Comparison of ENCODE assay signal across 14 mouse cellular contexts in genomic region chr9:57901601-57902000, GRCm38 (mm10). TPM values are rescaled to one million over a fixed set of nuclear protein-coding genes. Genes with fewer than 3 reads are reported as not detected.
A peak's percentile ranks its signal among the peaks of the same experiment; 100 is the strongest.
DNase-seq lines count a peak whose midpoint lies in the region; ATAC-seq lines count a peak whose summit lies in the region.
"Had no signal": no experiment of that assay in that cellular context is flagged by ENCODE, and none has a peak within 500 bp of the region (broad histone marks: within the 10 kb centered on the region; RNA-seq: fewer than 3 reads in every experiment).

No protein-coding gene starts in this region.

- intact Hi-C loops in heart, postnatal 25 days (cut with DNase I), result no loop called here

- WGBS in heart, embryonic 11.5 days (ENCODE audit: insufficient replicate concordance), result 80% methylated on average over 3 of the region's 3 CpGs
- WGBS in forebrain, embryonic 11.5 days, result 23% methylated on average over 3 of the region's 3 CpGs
- WGBS in hindbrain, embryonic 15.5 days, result 25% methylated on average over 3 of the region's 3 CpGs
- WGBS in neural tube, embryonic 13.5 days, result 32% methylated on average over 3 of the region's 3 CpGs

- no peak overlapping the region for H3K9ac ChIP-seq in heart, embryonic 11.5 days (ENCODE audit: low read depth, low read length)
- H3K9ac ChIP-seq in forebrain, embryonic 11.5 days (ENCODE audit: low read length), result no peak overlapping the region
- H3K9ac ChIP-seq in hindbrain, embryonic 15.5 days, result 0 out of 2 replicates have a peak overlapping the region, but pooled peaks have one; percentile 15
- H3K9ac ChIP-seq in neural tube, embryonic 13.5 days, result 0 out of 2 replicates have a peak overlapping the region, but pooled peaks have one; percentile 45
- H3K9ac ChIP-seq: limb, embryonic 15.5 days had no signal

- H3K4me3 ChIP-seq in heart, embryonic 11.5 days (ENCODE audit: low read depth, low read length), result no peak overlapping the region
- no peak overlapping the region for H3K4me3 ChIP-seq in forebrain, embryonic 11.5 days (ENCODE audit: low read depth, low read length)
- H3K4me3 ChIP-seq in hindbrain, embryonic 15.5 days, result no peak overlapping the region
- H3K4me3 ChIP-seq in neural tube, embryonic 13.5 days, result no peak overlapping the region
- H3K4me3 ChIP-seq: limb, embryonic 15.5 days had no signal

- H3K27me3 ChIP-seq in heart, embryonic 11.5 days (ENCODE audit: control insufficient read depth, insufficient read depth, low read length), result no peaks in the 10 kb centered on the region
- H3K27me3 ChIP-seq in forebrain, embryonic 11.5 days (ENCODE audit: control insufficient read depth, insufficient read depth, low read length), result no peaks in the 10 kb centered on the region
- H3K27me3 ChIP-seq in hindbrain, embryonic 15.5 days, result no peaks in the 10 kb centered on the region
- no peaks in the 10 kb centered on the region for H3K27me3 ChIP-seq in neural tube, embryonic 13.5 days
- H3K27me3 ChIP-seq: limb, embryonic 15.5 days had no signal

- ATAC-seq in heart, embryonic 11.5 days (replicated peaks; ENCODE audit: insufficient number of reproducible peaks, low FRiP score, low TSS enrichment), result no peak
- peak; percentile 78 for ATAC-seq in forebrain, embryonic 11.5 days (replicated peaks; ENCODE audit: low FRiP score)
- peak; percentile 38; the same call in 1 of the 2 replicates for ATAC-seq in hindbrain, embryonic 15.5 days (ENCODE audit: low FRiP score, low read depth)
- peak; percentile 72; the same call in 1 of the 2 replicates for ATAC-seq in neural tube, embryonic 13.5 days (ENCODE audit: low read depth)
- no peak for ATAC-seq in megakaryocyte-erythroid progenitor cell, adult 5-6 weeks (replicated peaks; ENCODE audit: low FRiP score, low TSS enrichment, poor library complexity, severe bottlenecking)
- ATAC-seq: activated CD4-positive, CD25-positive, alpha-beta regulatory T cell, adult 4 months had no signal

- H3K27ac ChIP-seq in heart, embryonic 11.5 days (ENCODE audit: low read depth, low read length), result 0 out of 2 replicates have a peak overlapping the region, but pooled peaks have one; percentile 42
- peak overlapping the region; percentile 37 for H3K27ac ChIP-seq in forebrain, embryonic 11.5 days (ENCODE audit: low read depth, low read length)
- peak overlapping the region; percentile 77 for H3K27ac ChIP-seq in hindbrain, embryonic 15.5 days (replicated peaks)
- H3K27ac ChIP-seq in neural tube, embryonic 13.5 days (replicated peaks), result peak overlapping the region; percentile 81
- H3K27ac ChIP-seq: kidney, postnatal 0 days; limb, embryonic 15.5 days had no signal

- H3K36me3 ChIP-seq in heart, embryonic 11.5 days (ENCODE audit: control insufficient read depth, insufficient read depth, low read length), result no peaks in the 10 kb centered on the region
- no peaks in the 10 kb centered on the region for H3K36me3 ChIP-seq in forebrain, embryonic 11.5 days (ENCODE audit: control insufficient read depth, insufficient read depth, low read length)
- H3K36me3 ChIP-seq in hindbrain, embryonic 15.5 days, result no peaks in the 10 kb centered on the region
- H3K36me3 ChIP-seq in neural tube, embryonic 13.5 days, result no peaks in the 10 kb centered on the region
- H3K36me3 ChIP-seq: limb, embryonic 15.5 days had no signal

- no peak overlapping the region for H3K4me2 ChIP-seq in heart, embryonic 11.5 days
- H3K4me2 ChIP-seq in forebrain, embryonic 11.5 days (ENCODE audit: low read depth, low read length, severe bottlenecking), result peak overlapping the region; percentile 26; the same call in 1 of the 2 replicates
- H3K4me2 ChIP-seq in hindbrain, embryonic 15.5 days, result peak overlapping the region; percentile 26; the same call in 1 of the 2 replicates
- H3K4me2 ChIP-seq in neural tube, embryonic 13.5 days, result peak overlapping the region; percentile 25
- H3K4me2 ChIP-seq: limb, embryonic 15.5 days had no signal

- peaks cover 9% of the 10 kb centered on the region; the same call in 1 of the 2 replicates for H3K4me1 ChIP-seq in heart, embryonic 11.5 days (ENCODE audit: control insufficient read depth, insufficient read depth, low read length)
- H3K4me1 ChIP-seq in forebrain, embryonic 11.5 days (replicated peaks; ENCODE audit: control insufficient read depth, insufficient read depth, low read length), result peaks cover 10% of the 10 kb centered on the region
- peaks cover 20% of the 10 kb centered on the region for H3K4me1 ChIP-seq in hindbrain, embryonic 15.5 days (replicated peaks)
- peaks cover 21% of the 10 kb centered on the region for H3K4me1 ChIP-seq in neural tube, embryonic 13.5 days (replicated peaks)
- H3K4me1 ChIP-seq: limb, embryonic 15.5 days had no signal

- H3K9me3 ChIP-seq in heart, embryonic 11.5 days (replicated peaks; ENCODE audit: control insufficient read depth, low read length), result no peaks in the 10 kb centered on the region
- no peaks in the 10 kb centered on the region for H3K9me3 ChIP-seq in forebrain, embryonic 11.5 days (ENCODE audit: control insufficient read depth, low read length)
- no peaks in the 10 kb centered on the region for H3K9me3 ChIP-seq in hindbrain, embryonic 15.5 days
- no peaks in the 10 kb centered on the region for H3K9me3 ChIP-seq in neural tube, embryonic 13.5 days
- H3K9me3 ChIP-seq: limb, embryonic 15.5 days had no signal

- DNase-seq in heart, postnatal 25 days (ENCODE audit: low spot score), result no peak
- no peak for DNase-seq in forebrain, embryonic 11.5 days (ENCODE audit: low spot score)
- DNase-seq in adipocyte (ENCODE audit: low spot score), result no peak
- no peak for DNase-seq in layer of hippocampus, adult 8-10 months (ENCODE audit: low spot score in 2 of 2)
- DNase-seq: B cell, adult 2 months; gastrocnemius, postnatal 25 days had no signal

RNA-seq across cellular contexts. Expression of gene Ubl7, which starts 9.2 kb away (rescaled TPM):
- 97.7 and 106 TPM in 2 replicates for polyA plus RNA-seq in heart, embryonic 11.5 days (2014; fragmentation: Nextera tagmentation; extraction: Ambion mirVana)
- 10 to 100 TPM; 70.8 to 80.1 TPM for total RNA-seq in heart, postnatal 25 days (2021)
- polyA plus RNA-seq in forebrain, embryonic 11.5 days (2014; fragmentation: Nextera tagmentation; extraction: Ambion mirVana), result 114 and 126 TPM in 2 replicates
- 164 and 172 TPM in 2 replicates for polyA plus RNA-seq in hindbrain, embryonic 15.5 days (2015; fragmentation: Nextera tagmentation; extraction: Ambion mirVana)
- polyA plus RNA-seq in neural tube, embryonic 13.5 days (2015; fragmentation: Nextera tagmentation; extraction: Ambion mirVana), result 149 and 166 TPM in 2 replicates
- total RNA-seq in megakaryocyte-erythroid progenitor cell, adult 5-6 weeks (2014; fragmentation: Nextera tagmentation), result 85.5 and 88.9 TPM in 2 replicates
- 20.6 and 20.7 TPM in 2 replicates for total RNA-seq in megakaryocyte-erythroid progenitor cell, adult 5-6 weeks (2017)
- total RNA-seq in layer of hippocampus, adult 8-10 months (2022), result 100 to 1,000 TPM in 2 of 4 experiments, 10 to 100 TPM in 2; 94.6 to 102 (median 98.2) TPM

RNA-seq across cellular contexts. Expression of gene Sema7a, which starts 38.3 kb away (rescaled TPM):
- 0.17 and 0.18 TPM in 2 replicates for polyA plus RNA-seq in heart, embryonic 11.5 days (2014; fragmentation: Nextera tagmentation; extraction: Ambion mirVana)
- 10 to 100 TPM; 18.8 to 28.5 TPM for total RNA-seq in heart, postnatal 25 days (2021)
- polyA plus RNA-seq in forebrain, embryonic 11.5 days (2014; fragmentation: Nextera tagmentation; extraction: Ambion mirVana), result 0.52 and 1.3 TPM in 2 replicates
- 2.5 and 3.7 TPM in 2 replicates for polyA plus RNA-seq in hindbrain, embryonic 15.5 days (2015; fragmentation: Nextera tagmentation; extraction: Ambion mirVana)
- polyA plus RNA-seq in neural tube, embryonic 13.5 days (2015; fragmentation: Nextera tagmentation; extraction: Ambion mirVana), result 1.8 and 2.1 TPM in 2 replicates
- 0.59 TPM in 1 of 2 replicates, not detected in the other for total RNA-seq in megakaryocyte-erythroid progenitor cell, adult 5-6 weeks (2014; fragmentation: Nextera tagmentation)
- total RNA-seq in megakaryocyte-erythroid progenitor cell, adult 5-6 weeks (2017), result not detected in 2 replicates
- total RNA-seq in layer of hippocampus, adult 8-10 months (2022), result 100 to 1,000 TPM in 1 of 4 experiments, 10 to 100 TPM in 3; 91.0 to 102 (median 94.4) TPM
- total RNA-seq: MEL had no signal

Comparison
In these comparisons a context has a peak if more than half of its experiments do, and no peak if none do; other contexts are left out.
1. ATAC-seq: peak in forebrain, embryonic 11.5 days (single experiment), hindbrain, embryonic 15.5 days (single experiment) and neural tube, embryonic 13.5 days (single experiment); none in heart, embryonic 11.5 days (single experiment) and megakaryocyte-erythroid progenitor cell, adult 5-6 weeks (single experiment).
2. H3K9ac ChIP-seq: peak in hindbrain, embryonic 15.5 days (single experiment) and neural tube, embryonic 13.5 days (single experiment); none in heart, embryonic 11.5 days (single experiment) and forebrain, embryonic 11.5 days (single experiment).
3. Peak in every context shown above with its lines, with median percentiles within 50 percentile points of each other: H3K27ac ChIP-seq.